Mouse (Mus musculus) embryonic fibroblast, embryonic 13.5 days (primary cell): ENCODE measurements around the gene Pex10.

Experiments used
- CTCF ChIP-seq: IDR thresholded peaks from 2 replicates; pipeline ENCODE4 v1.5.1; 2011; ENCODE audit warnings: mild to moderate bottlenecking, control low read depth, low read length, moderate library complexity, borderline replicate concordance; ENCODE audit not compliant: insufficient read depth
- POLR2A ChIP-seq: IDR thresholded peaks from 2 replicates; pipeline ENCODE4 v1.6.1; 2011; ENCODE audit warnings: low read depth, mild to moderate bottlenecking, control low read depth, low read length, moderate library complexity

- TF ChIP-seq CTCF (no peak), POLR2A (no peak)
Measured at GRCm38 (mm10) chr4:155095967-155096366, 29.2 kb downstream of the Pex10 start.
